Mouse (Mus musculus) embryonic facial prominence, embryonic 14.5 days (tissue): Measurements from ENCODE around the gene Thra. TPM values are rescaled to one million over a fixed set of nuclear protein-coding genes. Genes with fewer than 3 reads are reported as not detected.
"Not testable (repeated sequence)": the region's sequence is repeated elsewhere in the genome, so short reads cannot be mapped to it uniquely, and the experiment has no call there.

Source experiments
- ATAC-seq: fragments of 200-750 bp; cut with Nextera tagmentation; 2 replicates; pipeline ENCODE4 v1.8.0; 2017; ENCODE audit warnings: low read depth, moderate number of reproducible peaks, moderate TSS enrichment
- DNase-seq: peaks from one replicate; pipeline ENCODE4 v3.0.0-alpha.2; 2015; ENCODE audit warnings: low spot score
- H3K27ac ChIP-seq: fragments of 300-500 bp; sonication (generic); replicated peaks from 2 replicates; pipeline ENCODE4 v1.5.1; 2014; ENCODE audit warnings: low read depth, mild to moderate bottlenecking, low read length, moderate library complexity
- H3K27me3 ChIP-seq: fragments of 300-500 bp; sonication (generic); replicated peaks from 2 replicates; pipeline ENCODE4 v1.6.1; 2014; ENCODE audit warnings: low read length; ENCODE audit not compliant: control insufficient read depth, insufficient read depth
- H3K36me3 ChIP-seq: fragments of 300-500 bp; sonication (generic); 2 replicates; pipeline ENCODE4 v1.6.1; 2014; ENCODE audit warnings: low read length, mixed read lengths; ENCODE audit not compliant: control insufficient read depth, insufficient read depth
- H3K4me1 ChIP-seq: fragments of 300-500 bp; sonication (generic); 2 replicates; pipeline ENCODE4 v1.6.1; 2014; ENCODE audit warnings: antibody characterized with exemption, low read length; ENCODE audit not compliant: control insufficient read depth, insufficient read depth
- H3K4me2 ChIP-seq: fragments of 300-500 bp; sonication (generic); 2 replicates; pipeline ENCODE4 v1.6.1; 2014; ENCODE audit warnings: low read depth, mild to moderate bottlenecking, low read length, moderate library complexity, mixed read lengths
- H3K4me3 ChIP-seq: fragments of 300-500 bp; sonication (generic); 2 replicates; pipeline ENCODE4 v1.5.1; 2014; ENCODE audit warnings: low read depth, mild to moderate bottlenecking, low read length
- H3K9ac ChIP-seq: fragments of 300-500 bp; sonication (generic); 2 replicates; pipeline ENCODE4 v1.6.1; 2014; ENCODE audit warnings: low read depth, mild to moderate bottlenecking, low read length, moderate library complexity, mixed read lengths
- H3K9me3 ChIP-seq: fragments of 300-500 bp; sonication (generic); 2 replicates; pipeline ENCODE4 v1.6.1; 2016; ENCODE audit warnings: low read length; ENCODE audit not compliant: control insufficient read depth
- WGBS: fragments of 180-500 bp; shearing (Covaris S2); extraction: QIAGEN DNeasy Blood & Tissue Kit; methylation state at CpG from one replicate; pipeline ENCODE4 v1.1.7; 2014; 5-methylcytosine and 5-hydroxymethylcytosine counted together
- polyA plus RNA-seq: library from polyadenylated mRNA; unstranded; fragments of >200 nt; fragmentation: Nextera tagmentation; extraction: Ambion mirVana; gene quantifications from 2 replicates; pipeline ENCODE4 v1.2.1, GENCODE M21; 2014

Thra gene
- polyA plus RNA-seq, 1 experiment from 2014 or later, result 62.2 TPM

- Histone ChIP-seq H3K4me2 (peak within 1 kb of the TSS; percentile 76), H3K9me3 (peaks cover 3% of the 10 kb centered on the region; the same call in 1 of the 2 replicates), H3K9ac (peak within 1 kb of the TSS; percentile 67), H3K27me3 (no peaks in the 10 kb centered on the region), H3K27ac (peak within 1 kb of the TSS; percentile 77), H3K4me1 (peaks cover 26% of the 10 kb centered on the region), H3K36me3 (peaks cover 30% of the 10 kb centered on the region), H3K4me3 (peak within 1 kb of the TSS; percentile 61)
- DNase-seq (peak; percentile 97), ATAC-seq (peak; percentile 94)
- under 1% methylated on average over 16 of the region's 16 CpGs for WGBS
These were observed 11.3 kb upstream of the Thra start, which contains the start of gene Med24 for GRCm38 (mm10) chr11:98729119-98729588. Med24 (minus strand) TSS chr11:98729435.

- Histone ChIP-seq H3K4me3 (no peak overlapping the region), H3K27ac (peak overlapping the region; percentile 62), H3K4me2 (peak overlapping the region; percentile 25), H3K4me1 (peaks cover 26% of the 10 kb centered on the region), H3K27me3 (no peaks in the 10 kb centered on the region), H3K36me3 (peaks cover 18% of the 10 kb centered on the region), H3K9me3 (peaks cover 8% of the 10 kb centered on the region; the same call in 1 of the 2 replicates), H3K9ac (no peak overlapping the region)
- ATAC-seq (0 out of 2 replicates have a peak, but pooled peaks have one; percentile 3), DNase-seq (no peak)
- 56% methylated on average over 4 of the region's 4 CpGs for WGBS
These were observed 9.7 kb upstream of the Thra start for GRCm38 (mm10) chr11:98730727-98731126.

- DNase-seq (peak; percentile 88), ATAC-seq (peak; percentile 39; the same call in 1 of the 2 replicates)
- Histone ChIP-seq H3K4me2 (peak overlapping the region; percentile 25), H3K4me3 (no peak overlapping the region), H3K27ac (peak overlapping the region; percentile 62), H3K4me1 (peaks cover 26% of the 10 kb centered on the region), H3K36me3 (peaks cover 14% of the 10 kb centered on the region), H3K27me3 (no peaks in the 10 kb centered on the region), H3K9me3 (peaks cover 8% of the 10 kb centered on the region; the same call in 1 of the 2 replicates), H3K9ac (peak overlapping the region; percentile 40; the same call in 1 of the 2 replicates)
- whole genome bisulfite sequencing, result 58% methylated on average over 5 of the region's 5 CpGs
These were observed 9.3 kb upstream of the Thra start for GRCm38 (mm10) chr11:98731134-98731533.

GRCm38 (mm10) chr11:98734020-98734419 is 6.4 kb upstream of the Thra start:
- Histone ChIP-seq H3K9ac (no peak overlapping the region), H3K4me1 (peaks cover 21% of the 10 kb centered on the region), H3K27ac (no peak overlapping the region), H3K4me2 (no peak overlapping the region), H3K36me3 (no peaks in the 10 kb centered on the region), H3K27me3 (no peaks in the 10 kb centered on the region), H3K9me3 (peaks cover 8% of the 10 kb centered on the region; the same call in 1 of the 2 replicates), H3K4me3 (no peak overlapping the region)
- ATAC-seq, result no peak
- no peak for DNase-seq
- WGBS, result 73% methylated on average over 3 of the region's 3 CpGs

GRCm38 (mm10) chr11:98735111-98735510 is 5.3 kb upstream of the Thra start:
- Histone ChIP-seq H3K27ac (no peak overlapping the region), H3K4me3 (no peak overlapping the region), H3K36me3 (no peaks in the 10 kb centered on the region), H3K9me3 (peaks cover 8% of the 10 kb centered on the region; the same call in 1 of the 2 replicates), H3K9ac (no peak overlapping the region), H3K27me3 (no peaks in the 10 kb centered on the region), H3K4me2 (no peak overlapping the region), H3K4me1 (peaks cover 18% of the 10 kb centered on the region)
- 91% methylated on average over 4 of the region's 4 CpGs for WGBS
- ATAC-seq (no peak), DNase-seq (no peak)

- H3K4me2 ChIP-seq, result no peak overlapping the region
- WGBS, result 96% methylated on average over 1 of the region's 1 CpGs
- ATAC-seq, result no peak
These were observed 4.3 kb upstream of the Thra start for GRCm38 (mm10) chr11:98736176-98736575.

GRCm38 (mm10) chr11:98737220-98737619 is 3.2 kb upstream of the Thra start:
- H3K4me1 ChIP-seq, result peaks cover 12% of the 10 kb centered on the region; the same call in 1 of the 2 replicates
- not testable (repeated sequence) for ATAC-seq, H3K9ac ChIP-seq, H3K27me3 ChIP-seq, H3K4me2 ChIP-seq, H3K4me3 ChIP-seq, H3K27ac ChIP-seq, DNase-seq, H3K9me3 ChIP-seq, H3K36me3 ChIP-seq
- WGBS, result 95% methylated on average over 2 of the region's 2 CpGs

More at GRCm38 (mm10) chr11:98736176-98736575, 4.3 kb upstream of the Thra start:
- peaks cover 18% of the 10 kb centered on the region for H3K4me1 ChIP-seq
- no peaks in the 10 kb centered on the region for H3K27me3 ChIP-seq
- no peak overlapping the region for H3K27ac ChIP-seq
- no peak overlapping the region for H3K9ac ChIP-seq
- no peak overlapping the region for H3K4me3 ChIP-seq
- DNase-seq, result no peak
- no peaks in the 10 kb centered on the region for H3K36me3 ChIP-seq
- peaks cover 8% of the 10 kb centered on the region; the same call in 1 of the 2 replicates for H3K9me3 ChIP-seq

GRCm38 (mm10) chr11:98738428-98738911 is 2.0 kb upstream of the Thra start:
- ATAC-seq (no peak), DNase-seq (no peak)
- H3K9me3 ChIP-seq, result peaks cover 8% of the 10 kb centered on the region; the same call in 1 of the 2 replicates
- no peaks in the 10 kb centered on the region for H3K27me3 ChIP-seq
- WGBS, result 48% methylated on average over 4 of the region's 4 CpGs
- peaks cover 20% of the 10 kb centered on the region for H3K4me1 ChIP-seq
- no peak overlapping the region for H3K4me3 ChIP-seq
- no peak overlapping the region for H3K9ac ChIP-seq
- no peaks in the 10 kb centered on the region for H3K36me3 ChIP-seq
- no peak overlapping the region for H3K4me2 ChIP-seq
- H3K27ac ChIP-seq, result no peak overlapping the region

GRCm38 (mm10) chr11:98738925-98739324 is 1.5 kb upstream of the Thra start:
- Histone ChIP-seq H3K4me1 (peaks cover 25% of the 10 kb centered on the region), H3K9ac (no peak overlapping the region), H3K36me3 (no peaks in the 10 kb centered on the region), H3K27ac (no peak overlapping the region), H3K4me2 (no peak overlapping the region), H3K4me3 (no peak overlapping the region), H3K27me3 (no peaks in the 10 kb centered on the region), H3K9me3 (peaks cover 7% of the 10 kb centered on the region; the same call in 1 of the 2 replicates)
- 78% methylated on average over 7 of the region's 9 CpGs for WGBS
- no peak for ATAC-seq
- DNase-seq, result no peak
